In the genomic region with DNA sequence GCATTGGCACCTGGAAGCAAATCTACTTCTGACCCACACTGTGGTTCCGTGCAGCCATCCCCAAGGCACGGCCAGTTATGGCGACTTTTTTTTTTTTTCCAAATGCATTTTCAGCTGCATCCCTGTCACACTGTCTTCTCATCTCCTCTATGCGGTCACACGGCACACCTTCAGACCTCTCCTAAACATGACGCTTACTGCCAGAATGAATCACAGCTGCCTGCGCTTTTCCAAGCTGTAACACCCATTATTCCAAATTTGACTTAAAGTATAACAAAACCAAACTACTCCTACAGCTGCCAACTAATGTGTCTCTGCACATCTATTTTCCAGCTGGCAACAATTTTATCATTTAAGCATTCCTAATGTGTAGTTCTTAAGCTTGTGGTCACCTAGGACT, we compare ENCODE assay signal across 32 mouse cellular contexts. TPM values are rescaled to one million over a fixed set of nuclear protein-coding genes. Genes with fewer than 3 reads are reported as not detected.
DNase-seq lines count a peak whose midpoint lies in the region; ATAC-seq and TF ChIP-seq lines count a peak whose summit lies in the region.
"Had no signal": no experiment of that assay in that cellular context is flagged by ENCODE, and none has a peak within 500 bp of the region (broad histone marks: within the 10 kb centered on the region; RNA-seq: fewer than 3 reads in every experiment).

No protein-coding gene starts in this region.

- WGBS in heart, embryonic 13.5 days, result 82% methylated on average over 7 of the region's 7 CpGs

- H3K36me3 ChIP-seq in heart, embryonic 13.5 days, result 0 out of 2 replicates have a peak, but pooled peaks cover 3% of the 10 kb centered on the region
- H3K36me3 ChIP-seq: embryonic facial prominence, embryonic 10.5 days; embryonic facial prominence, embryonic 15.5 days; forebrain, embryonic 12.5 days; hindbrain, embryonic 13.5 days; limb, embryonic 10.5 days; limb, embryonic 15.5 days; liver, embryonic 13.5 days; midbrain, embryonic 12.5 days; neural tube, embryonic 12.5 days; stomach, embryonic 15.5 days had no signal

- no peak for TF ChIP-seq POLR2A in cortical plate, adult 2 months (IDR thresholded peaks at IDR 0.05; ENCODE audit: extremely low read depth, insufficient read depth, low read length)

- peaks cover 67% of the 10 kb centered on the region for H3K4me1 ChIP-seq in heart, embryonic 13.5 days
- peaks cover 7% of the 10 kb centered on the region for H3K4me1 ChIP-seq in cortical plate, adult 2 months (ENCODE audit: control insufficient read depth, insufficient read depth, low read length)
- H3K4me1 ChIP-seq: embryonic facial prominence, embryonic 10.5 days; limb, embryonic 10.5 days; limb, embryonic 15.5 days; liver, embryonic 13.5 days; neural tube, embryonic 12.5 days had no signal

- H3K27ac ChIP-seq in gastrocnemius, adult 2 months, result peak overlapping the region; percentile 95
- H3K27ac ChIP-seq in heart, embryonic 13.5 days (replicated peaks), result peak overlapping the region; percentile 91
- H3K27ac ChIP-seq in cortical plate, adult 2 months (ENCODE audit: insufficient read depth, low read length), result 0 out of 2 replicates have a peak overlapping the region, but pooled peaks have one; percentile 40
- H3K27ac ChIP-seq: embryonic facial prominence, embryonic 10.5 days; embryonic facial prominence, embryonic 15.5 days; forebrain, embryonic 12.5 days; hindbrain, embryonic 13.5 days; kidney, postnatal 0 days; limb, embryonic 10.5 days; limb, embryonic 15.5 days; liver, embryonic 13.5 days; midbrain, embryonic 12.5 days; neural tube, embryonic 12.5 days; stomach, embryonic 15.5 days had no signal

- H3K9me3 ChIP-seq in heart, embryonic 13.5 days, result no peaks in the 10 kb centered on the region
- H3K9me3 ChIP-seq: embryonic facial prominence, embryonic 10.5 days; embryonic facial prominence, embryonic 15.5 days; forebrain, embryonic 12.5 days; hindbrain, embryonic 13.5 days; limb, embryonic 10.5 days; limb, embryonic 15.5 days; liver, embryonic 13.5 days; megakaryocyte, embryonic 14.5 days; midbrain, embryonic 12.5 days; neural tube, embryonic 12.5 days; stomach, embryonic 15.5 days had no signal

- ATAC-seq in heart, embryonic 13.5 days (ENCODE audit: extremely low read depth, insufficient number of reproducible peaks, low FRiP score, low TSS enrichment), result no peak
- ATAC-seq: intestine, embryonic 16.5 days; lung, postnatal 0 days had no signal

- H3K27me3 ChIP-seq in heart, embryonic 13.5 days (replicated peaks), result no peaks in the 10 kb centered on the region
- H3K27me3 ChIP-seq: embryonic facial prominence, embryonic 15.5 days; forebrain, embryonic 12.5 days; hindbrain, embryonic 13.5 days; limb, embryonic 15.5 days; liver, embryonic 13.5 days; midbrain, embryonic 12.5 days; neural tube, embryonic 12.5 days; stomach, embryonic 15.5 days had no signal

- intact Hi-C loops in gastrocnemius, adult 2 months (cut with DNase I), result no loop called here
- intact Hi-C loops in gastrocnemius, postnatal 36 days (cut with DNase I), result no loop called here
- intact Hi-C loops in left cerebral cortex, postnatal 4 days (cut with DNase I), result no loop called here

- peak overlapping the region; percentile 53 for H3K4me3 ChIP-seq in gastrocnemius, adult 2 months
- no peak overlapping the region for H3K4me3 ChIP-seq in heart, embryonic 13.5 days
- no peak overlapping the region for H3K4me3 ChIP-seq in cortical plate, adult 2 months (ENCODE audit: insufficient read depth, low read length)
- H3K4me3 ChIP-seq: embryonic facial prominence, embryonic 10.5 days; embryonic facial prominence, embryonic 15.5 days; forebrain, embryonic 12.5 days; hindbrain, embryonic 13.5 days; limb, embryonic 10.5 days; limb, embryonic 15.5 days; liver, embryonic 13.5 days; megakaryocyte, embryonic 14.5 days; midbrain, embryonic 12.5 days; myocyte; neural tube, embryonic 12.5 days; stomach, embryonic 15.5 days had no signal

- no peak for TF ChIP-seq CTCF in gastrocnemius, adult 2 months (IDR thresholded peaks at IDR 0.05)
- no peak for TF ChIP-seq CTCF in cortical plate, adult 2 months (IDR thresholded peaks at IDR 0.05; ENCODE audit: extremely low read depth, insufficient read depth, low read length)

- 0 out of 2 replicates have a peak overlapping the region, but pooled peaks have one; percentile 28 for H3K9ac ChIP-seq in heart, embryonic 13.5 days
- H3K9ac ChIP-seq: embryonic facial prominence, embryonic 15.5 days; forebrain, embryonic 12.5 days; hindbrain, embryonic 13.5 days; limb, embryonic 15.5 days; liver, embryonic 13.5 days; midbrain, embryonic 12.5 days; neural tube, embryonic 12.5 days; stomach, embryonic 15.5 days had no signal

- DNase-seq in gastrocnemius, adult 2 months, result no peak
- no peak for DNase-seq in gastrocnemius, postnatal 36 days
- no peak for DNase-seq in heart, postnatal 4 days
- DNase-seq in left cerebral cortex, adult 18-20 months (ENCODE audit: low spot score in 2 of 2), result peak; percentile 24 to 28
- DNase-seq in left cerebral cortex, postnatal 4 days, result no peak
- DNase-seq: adrenal gland, adult 2 months; adrenal gland, postnatal 36 days; cerebellum, adult 2 months; cerebellum, postnatal 14 days; gastrocnemius, postnatal 10 days; kidney, adult 8-10 months; kidney, postnatal 4 days; liver, embryonic 13.5 days; lung, adult 18-20 months; lung, postnatal 4 days had no signal

- no peak overlapping the region for H3K4me2 ChIP-seq in heart, embryonic 13.5 days
- H3K4me2 ChIP-seq: embryonic facial prominence, embryonic 15.5 days; forebrain, embryonic 12.5 days; hindbrain, embryonic 13.5 days; limb, embryonic 15.5 days; liver, embryonic 13.5 days; midbrain, embryonic 12.5 days; neural tube, embryonic 12.5 days; stomach, embryonic 15.5 days had no signal

RNA-seq across cellular contexts. Expression of a gene that starts 11.0 kb away (rescaled TPM):
- 100 to 1,000 TPM; 135 to 136 TPM for total RNA-seq in gastrocnemius, adult 2 months (2021)
- 100 to 1,000 TPM; 127 to 129 TPM for total RNA-seq in gastrocnemius, postnatal 36 days (2021)
- polyA plus RNA-seq in heart, embryonic 13.5 days (2015; fragmentation: Nextera tagmentation; extraction: Ambion mirVana), result 30.5 and 33.9 TPM in 2 replicates
- 10 to 100 TPM; 88.5 to 89.9 TPM for total RNA-seq in heart, postnatal 4 days (2021)
- total RNA-seq in left cerebral cortex, adult 18-20 months (2021), result 10 to 100 TPM; 31.0 to 32.0 TPM
- 10 to 100 TPM; 35.5 to 40.7 TPM for total RNA-seq in left cerebral cortex, postnatal 4 days (2021)
- polyA plus RNA-seq in cortical plate, adult 2 months (2012; rRNA removed), result 13.8 and 14.2 TPM in 2 replicates

RNA-seq across cellular contexts. Expression of a gene that starts 58.5 kb away (rescaled TPM):
- total RNA-seq in gastrocnemius, adult 2 months (2021), result 10 to 100 TPM; 45.8 to 69.1 TPM
- 10 to 100 TPM; 43.9 to 45.4 TPM for total RNA-seq in gastrocnemius, postnatal 36 days (2021)
- 30.9 and 31.2 TPM in 2 replicates for polyA plus RNA-seq in heart, embryonic 13.5 days (2015; fragmentation: Nextera tagmentation; extraction: Ambion mirVana)
- 10 to 100 TPM; 46.0 to 47.7 TPM for total RNA-seq in heart, postnatal 4 days (2021)
- total RNA-seq in left cerebral cortex, adult 18-20 months (2021), result 100 to 1,000 TPM; 164 to 176 TPM
- 10 to 100 TPM; 65.1 to 71.3 TPM for total RNA-seq in left cerebral cortex, postnatal 4 days (2021)
- 258 and 263 TPM in 2 replicates for polyA plus RNA-seq in cortical plate, adult 2 months (2012; rRNA removed)
- total RNA-seq: granulocyte monocyte progenitor cell, adult 5-6 weeks had no signal

Comparison
In these comparisons a context has a peak if more than half of its experiments do, and no peak if none do; other contexts are left out.
1. DNase-seq: peak in left cerebral cortex, adult 18-20 months (2 of 2); none in gastrocnemius, adult 2 months (single experiment), gastrocnemius, postnatal 36 days (0 of 2), heart, postnatal 4 days (single experiment) and left cerebral cortex, postnatal 4 days (single experiment).
2. H3K27ac ChIP-seq: peak in every context shown above with its lines; median percentile 95 in gastrocnemius, adult 2 months; 91 in heart, embryonic 13.5 days; 40 in cortical plate, adult 2 months.